Mouse (Mus musculus) lung, embryonic 14.5 days (tissue): ENCODE data around the gene Gpr176. TPM values are rescaled to one million over a fixed set of nuclear protein-coding genes. Genes with fewer than 3 reads are reported as not detected.

Experiments used
- ATAC-seq: fragments of 200-750 bp; cut with Nextera tagmentation; 2 replicates; pipeline ENCODE4 v1.8.0; 2017; ENCODE audit warnings: mild to moderate bottlenecking, moderate TSS enrichment, moderate library complexity; ENCODE audit not compliant: insufficient read depth
- DNase-seq: peaks from one replicate; pipeline ENCODE4 v3.0.0-alpha.2; 2015
- H3K27ac ChIP-seq: fragments of 300-500 bp; sonication (generic); 2 replicates; pipeline ENCODE4 v1.5.1; 2014; ENCODE audit warnings: low read depth, mild to moderate bottlenecking, moderate library complexity
- H3K27me3 ChIP-seq: fragments of 300-500 bp; sonication (generic); 2 replicates; pipeline ENCODE4 v1.6.1; 2014; ENCODE audit warnings: low read length, control low read depth; ENCODE audit not compliant: insufficient read depth
- H3K36me3 ChIP-seq: fragments of 300-500 bp; sonication (generic); 2 replicates; pipeline ENCODE4 v1.6.1; 2014; ENCODE audit warnings: control low read depth; ENCODE audit not compliant: insufficient read depth
- H3K4me1 ChIP-seq: fragments of 300-500 bp; sonication (generic); 2 replicates; pipeline ENCODE4 v1.6.1; 2014; ENCODE audit warnings: antibody characterized with exemption, control low read depth; ENCODE audit not compliant: insufficient read depth
- H3K4me2 ChIP-seq: fragments of 300-500 bp; sonication (generic); 2 replicates; pipeline ENCODE4 v1.6.1; 2014; ENCODE audit warnings: mild to moderate bottlenecking
- H3K4me3 ChIP-seq: fragments of 300-500 bp; sonication (generic); 2 replicates; pipeline ENCODE4 v1.5.1; 2014; ENCODE audit warnings: low read depth, low read length
- H3K9ac ChIP-seq: fragments of 300-500 bp; sonication (generic); 2 replicates; pipeline ENCODE4 v1.6.1; 2014
- H3K9me3 ChIP-seq: fragments of 300-500 bp; sonication (generic); 2 replicates; pipeline ENCODE4 v1.6.1; 2016; ENCODE audit warnings: low read depth, low read length, control low read depth
- CTCF ChIP-seq: IDR thresholded peaks from 2 replicates; pipeline ENCODE4 v1.5.1; 2016; ENCODE audit warnings: antibody characterized with exemption, low read depth
- WGBS: fragments of 180-500 bp; shearing (Covaris S2); extraction: QIAGEN DNeasy Blood & Tissue Kit; methylation state at CpG from one replicate; pipeline ENCODE4 v1.1.7; 2014; 5-methylcytosine and 5-hydroxymethylcytosine counted together
- polyA plus RNA-seq: library from polyadenylated mRNA; unstranded; fragments of >200 nt; fragmentation: Nextera tagmentation; extraction: Ambion mirVana; gene quantifications from 2 replicates; pipeline ENCODE4 v1.2.1, GENCODE M21; 2014

Gene Gpr176
- 0.26 TPM in 1 of 2 replicates, not detected in the other for polyA plus RNA-seq

DNA sequence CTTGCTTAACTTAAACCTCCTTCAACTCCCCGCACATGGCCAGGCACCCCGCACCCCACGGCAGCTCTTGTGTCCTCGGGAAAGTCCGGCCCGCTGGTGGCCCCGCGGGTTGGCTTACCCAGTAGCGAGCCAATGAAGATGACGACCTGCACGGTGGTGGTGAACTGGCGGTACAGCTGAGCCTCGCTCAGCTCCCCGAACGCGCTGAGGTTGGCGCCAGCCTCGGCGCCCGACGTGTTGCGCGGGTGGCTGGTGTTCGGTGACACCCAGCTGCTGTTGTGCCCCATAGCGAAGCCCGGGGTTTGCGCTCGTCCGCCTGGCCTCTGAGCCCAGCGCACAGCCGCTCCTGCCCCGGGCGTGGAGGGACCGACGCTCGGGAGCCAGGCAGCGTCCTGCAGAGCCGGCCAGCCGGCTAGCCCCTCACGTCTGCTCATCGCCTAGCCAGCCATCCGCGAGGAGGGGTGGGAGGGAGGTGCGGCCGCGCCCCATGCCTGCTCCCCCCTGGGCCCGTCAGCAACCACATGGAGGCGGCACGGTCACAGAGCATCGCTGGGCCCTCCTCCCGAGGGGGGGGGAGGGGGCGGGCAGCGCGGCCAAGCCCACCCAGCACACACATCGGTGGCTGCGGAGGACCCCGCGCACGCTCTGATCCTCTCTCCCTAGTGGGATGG lies at the start of gene Gpr176:
Gene Gpr176, minus strand, starts transcription at position 519 of the 671 bp plus-strand sequence.
- H3K4me2 ChIP-seq = peak within 1 kb of the TSS; percentile 97
- H3K9me3 ChIP-seq = no peaks in the 10 kb centered on the region
- H3K27me3 ChIP-seq = peaks cover 34% of the 10 kb centered on the region
- peak; percentile 85 for ATAC-seq
- peaks cover 12% of the 10 kb centered on the region; the same call in 1 of the 2 replicates for H3K4me1 ChIP-seq
- H3K9ac ChIP-seq = peak within 1 kb of the TSS; percentile 41
- H3K4me3 ChIP-seq = peak within 1 kb of the TSS; percentile 48
- peak; percentile 64 for DNase-seq
- no peak within 1 kb of the TSS for H3K27ac ChIP-seq
- no peaks in the 10 kb centered on the region for H3K36me3 ChIP-seq
- no peak for TF ChIP-seq CTCF
- WGBS = under 1% methylated on average over 55 of the region's 59 CpGs

DNA sequence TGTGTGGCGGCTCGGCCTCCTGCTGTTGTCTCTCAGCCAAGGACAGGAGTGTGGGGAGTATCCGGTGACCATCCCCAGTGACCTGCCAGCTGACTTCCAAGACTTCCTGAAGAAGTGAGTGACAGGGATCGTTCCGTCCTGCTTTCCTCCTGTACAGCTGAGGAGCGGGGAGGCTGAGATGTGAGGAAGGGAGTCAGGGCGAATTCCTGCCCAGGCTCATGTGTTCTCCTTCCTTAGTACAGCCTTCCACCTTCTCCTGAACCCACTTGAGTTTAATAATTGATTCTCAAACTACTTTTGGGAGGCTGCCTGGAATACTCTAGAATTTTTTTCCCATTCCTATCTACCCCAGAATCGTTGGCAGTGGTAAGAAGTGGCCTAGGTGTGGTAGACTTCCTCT lies 49.2 kb upstream of the Gpr176 start:
- Histone ChIP-seq H3K27ac (no peak overlapping the region), H3K4me3 (no peak overlapping the region), H3K4me1 (no peaks in the 10 kb centered on the region), H3K9ac (no peak overlapping the region), H3K27me3 (no peaks in the 10 kb centered on the region), H3K36me3 (peaks cover 46% of the 10 kb centered on the region), H3K4me2 (no peak overlapping the region), H3K9me3 (no peaks in the 10 kb centered on the region)
- WGBS = 74% methylated on average over 8 of the region's 8 CpGs
- TF ChIP-seq CTCF = no peak
- ATAC-seq = no peak; the same call in 1 of the 2 replicates
- DNase-seq = peak; percentile 25

DNA sequence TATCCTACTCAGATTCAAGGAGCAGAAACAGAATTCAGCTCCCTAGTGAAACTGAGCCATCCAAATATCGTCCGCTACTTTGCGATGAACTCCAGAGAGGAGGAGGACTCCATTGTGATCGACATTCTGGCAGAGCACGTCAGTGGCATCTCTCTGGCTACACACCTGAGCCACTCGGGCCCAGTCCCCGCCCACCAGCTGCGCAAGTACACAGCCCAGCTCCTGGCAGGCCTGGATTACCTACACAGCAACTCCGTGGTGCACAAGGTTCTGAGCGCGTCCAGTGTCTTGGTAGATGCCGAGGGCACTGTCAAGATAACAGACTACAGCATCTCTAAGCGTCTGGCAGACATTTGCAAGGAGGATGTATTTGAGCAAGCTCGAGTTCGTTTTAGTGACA lies 48.7 kb upstream of the Gpr176 start:
- no peak for ATAC-seq
- no peak for DNase-seq
- no peak overlapping the region for H3K27ac ChIP-seq

DNA sequence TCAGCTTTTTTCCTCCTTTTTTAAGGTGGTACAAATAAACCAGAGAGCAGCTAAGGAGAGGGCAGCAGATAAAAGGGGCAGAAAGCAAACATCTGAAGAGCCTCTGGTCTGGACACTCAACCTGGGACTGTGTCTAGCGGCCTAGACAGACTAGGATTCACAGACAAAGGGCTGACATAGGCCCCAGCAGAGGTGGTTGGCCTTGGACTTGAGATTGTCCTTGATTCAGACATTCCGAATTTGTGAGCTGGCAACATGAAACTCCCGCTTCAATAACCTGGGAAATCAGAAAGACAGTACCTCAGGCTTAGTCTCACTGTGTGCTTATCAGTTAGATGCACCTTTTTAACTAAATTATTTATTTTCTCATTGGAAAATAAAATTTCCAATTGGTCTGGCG lies 44.9 kb upstream of the Gpr176 start:
- WGBS = 80% methylated on average over 4 of the region's 4 CpGs

More for the DNA sequence above, 48.7 kb upstream of the Gpr176 start:
- WGBS = 84% methylated on average over 15 of the region's 15 CpGs
- no peak for TF ChIP-seq CTCF
- H3K4me3 ChIP-seq = no peak overlapping the region
- no peaks in the 10 kb centered on the region for H3K27me3 ChIP-seq
- H3K4me1 ChIP-seq = no peaks in the 10 kb centered on the region
- H3K9ac ChIP-seq = no peak overlapping the region
- H3K4me2 ChIP-seq = no peak overlapping the region
- H3K36me3 ChIP-seq = peaks cover 46% of the 10 kb centered on the region
- no peaks in the 10 kb centered on the region for H3K9me3 ChIP-seq

DNA sequence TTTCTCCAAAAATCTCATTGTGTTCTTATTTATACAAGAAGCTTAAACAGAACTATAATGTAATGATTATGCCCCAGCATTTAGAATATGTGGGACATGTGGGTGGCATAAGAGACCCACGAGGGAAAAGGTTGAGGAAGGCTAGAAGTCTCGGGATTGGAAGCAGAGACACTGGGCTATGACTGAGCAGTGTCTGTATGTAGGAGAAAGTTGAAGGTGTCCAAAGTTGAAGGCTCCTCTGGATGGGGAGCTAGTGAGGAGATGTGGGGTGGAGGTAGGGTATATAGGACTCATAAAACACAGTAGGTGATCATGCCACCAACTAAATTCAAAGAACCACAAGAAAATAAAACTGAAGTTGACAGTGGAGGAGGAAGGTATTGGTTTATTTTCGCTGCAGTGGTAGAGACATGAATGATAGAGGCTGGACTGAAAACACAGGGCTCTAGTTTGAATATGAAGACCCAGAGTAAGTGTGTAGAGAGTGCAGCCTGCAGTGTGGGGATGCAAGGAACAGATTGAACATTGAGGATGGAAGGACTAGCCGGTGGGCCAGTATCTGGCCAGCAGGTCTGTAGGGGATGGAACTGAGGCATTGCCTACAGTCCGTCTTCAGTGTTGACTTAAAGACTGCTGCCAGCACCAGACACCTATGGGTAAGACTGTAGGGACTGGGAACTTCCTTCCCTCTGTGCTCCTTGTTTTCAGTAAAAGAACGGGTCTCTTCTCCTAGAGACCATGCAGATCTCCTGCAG lies 42.6 kb upstream of the Gpr176 start:
- Histone ChIP-seq H3K27me3 (no peaks in the 10 kb centered on the region), H3K36me3 (peaks cover 67% of the 10 kb centered on the region), H3K9me3 (no peaks in the 10 kb centered on the region), H3K9ac (no peak overlapping the region), H3K4me3 (no peak overlapping the region), H3K4me1 (no peaks in the 10 kb centered on the region), H3K27ac (no peak overlapping the region), H3K4me2 (no peak overlapping the region)
- DNase-seq = no peak
- no peak for ATAC-seq
- TF ChIP-seq CTCF = no peak
- 88% methylated on average over 6 of the region's 6 CpGs for WGBS

More for the DNA sequence above, 44.9 kb upstream of the Gpr176 start:
- Histone ChIP-seq H3K4me3 (no peak overlapping the region), H3K36me3 (peaks cover 60% of the 10 kb centered on the region), H3K9ac (no peak overlapping the region), H3K27ac (no peak overlapping the region), H3K4me1 (no peaks in the 10 kb centered on the region), H3K9me3 (no peaks in the 10 kb centered on the region), H3K4me2 (no peak overlapping the region), H3K27me3 (no peaks in the 10 kb centered on the region)
- no peak for TF ChIP-seq CTCF
- no peak for ATAC-seq
- DNase-seq = no peak

DNA sequence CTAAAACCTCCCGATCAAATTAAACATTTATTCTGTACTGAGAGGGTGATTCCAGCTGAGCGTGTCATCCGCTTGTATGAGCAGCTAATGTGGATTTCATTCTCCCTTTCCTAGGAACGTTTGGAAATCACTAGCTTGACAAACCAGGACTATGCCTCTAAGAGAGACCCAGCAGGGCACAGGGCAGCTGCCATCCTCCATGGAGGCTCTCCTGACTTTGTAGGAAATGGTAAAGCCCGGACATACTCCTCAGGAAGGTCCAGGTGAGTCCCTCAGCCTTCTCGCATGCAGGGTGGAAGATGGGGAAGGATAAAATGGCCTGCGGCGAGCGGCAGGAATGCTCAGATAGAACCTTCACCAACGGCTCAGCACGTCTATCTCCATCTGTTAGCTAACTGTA lies 39.6 kb upstream of the Gpr176 start:
- TF ChIP-seq CTCF = no peak
- no peak overlapping the region for H3K4me2 ChIP-seq
- H3K27ac ChIP-seq = no peak overlapping the region
- no peaks in the 10 kb centered on the region for H3K4me1 ChIP-seq
- H3K4me3 ChIP-seq = no peak overlapping the region
- ATAC-seq (no peak), DNase-seq (no peak)
- no peaks in the 10 kb centered on the region for H3K9me3 ChIP-seq
- peaks cover 59% of the 10 kb centered on the region for H3K36me3 ChIP-seq
- 95% methylated on average over 11 of the region's 11 CpGs for WGBS
- H3K9ac ChIP-seq = no peak overlapping the region
- no peaks in the 10 kb centered on the region for H3K27me3 ChIP-seq

DNA sequence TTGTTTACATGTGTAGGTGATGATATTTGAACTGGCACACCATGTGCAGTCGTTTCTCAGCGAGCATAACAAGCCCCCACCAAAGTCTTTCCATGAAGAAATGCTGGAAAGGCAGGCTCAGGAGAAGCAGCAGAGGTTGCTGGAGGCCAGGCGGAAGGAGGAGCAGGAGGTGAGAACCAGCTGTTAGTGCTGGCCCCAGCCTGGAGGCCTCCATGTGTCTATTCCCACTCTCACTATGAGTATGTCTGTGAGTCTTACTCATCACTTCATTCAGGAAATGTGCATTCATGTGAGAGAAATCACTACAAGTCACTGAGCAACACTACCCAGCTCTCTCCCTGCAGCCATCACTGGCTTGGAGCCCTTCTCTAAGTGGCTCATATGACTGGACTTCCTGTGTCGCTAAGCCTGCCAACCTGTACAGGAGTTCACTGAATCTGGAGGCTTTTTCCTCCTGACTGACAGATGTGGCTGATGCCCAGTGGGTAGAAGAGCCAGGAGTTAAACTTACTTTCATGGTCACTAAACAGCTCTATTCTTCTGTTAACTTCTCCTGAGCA lies 35.2 kb upstream of the Gpr176 start:
- Histone ChIP-seq H3K9ac (no peak overlapping the region), H3K4me1 (no peaks in the 10 kb centered on the region), H3K4me2 (no peak overlapping the region), H3K9me3 (no peaks in the 10 kb centered on the region), H3K4me3 (no peak overlapping the region), H3K27ac (no peak overlapping the region), H3K36me3 (peaks cover 45% of the 10 kb centered on the region), H3K27me3 (no peaks in the 10 kb centered on the region)
- ATAC-seq (no peak), DNase-seq (no peak)
- WGBS = 62% methylated on average over 4 of the region's 4 CpGs
- TF ChIP-seq CTCF = no peak
